Mouse (Mus musculus) thymus, adult 2 months (tissue): ENCODE data around the gene Mpp5.

Experiments
- CTCF ChIP-seq: fragments of 200-500 bp; IDR thresholded peaks from 2 replicates; pipeline ENCODE4 v1.5.1; 2012; ENCODE audit warnings: mild to moderate bottlenecking, control low read depth, low read length, moderate library complexity, borderline replicate concordance; ENCODE audit not compliant: control insufficient read depth, poor library complexity, insufficient read depth; ENCODE audit errors: extremely low read depth
- POLR2A ChIP-seq: fragments of 200-500 bp; IDR thresholded peaks from 2 replicates; pipeline ENCODE4 v1.6.1; 2012; ENCODE audit warnings: mild to moderate bottlenecking, low read length, control low read depth, moderate library complexity; ENCODE audit not compliant: control insufficient read depth, poor library complexity, insufficient read depth; ENCODE audit errors: extremely low read depth

DNA sequence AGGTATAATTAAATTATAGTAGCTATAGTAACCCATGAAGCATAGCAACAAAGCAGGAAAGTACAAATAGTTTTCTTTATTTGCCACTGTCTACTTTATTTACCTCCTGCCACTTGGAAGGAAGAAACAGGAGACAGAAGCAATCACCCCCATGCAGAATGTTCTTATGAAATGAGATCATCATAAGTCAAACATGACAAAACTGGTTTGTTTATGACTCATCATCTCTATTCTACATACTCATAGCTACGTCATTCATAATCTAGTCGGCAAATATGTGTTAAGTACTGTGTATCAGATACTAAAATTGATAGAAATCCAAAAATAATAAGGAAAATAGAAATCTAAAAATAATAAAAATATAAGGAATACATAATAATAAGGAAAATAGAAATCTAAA is 8.4 kb upstream of the Mpp5 start:
- TF ChIP-seq CTCF (no peak), POLR2A (no peak)
